Comparison of ENCODE assay signal across 8 mouse cellular contexts in the genomic region with DNA sequence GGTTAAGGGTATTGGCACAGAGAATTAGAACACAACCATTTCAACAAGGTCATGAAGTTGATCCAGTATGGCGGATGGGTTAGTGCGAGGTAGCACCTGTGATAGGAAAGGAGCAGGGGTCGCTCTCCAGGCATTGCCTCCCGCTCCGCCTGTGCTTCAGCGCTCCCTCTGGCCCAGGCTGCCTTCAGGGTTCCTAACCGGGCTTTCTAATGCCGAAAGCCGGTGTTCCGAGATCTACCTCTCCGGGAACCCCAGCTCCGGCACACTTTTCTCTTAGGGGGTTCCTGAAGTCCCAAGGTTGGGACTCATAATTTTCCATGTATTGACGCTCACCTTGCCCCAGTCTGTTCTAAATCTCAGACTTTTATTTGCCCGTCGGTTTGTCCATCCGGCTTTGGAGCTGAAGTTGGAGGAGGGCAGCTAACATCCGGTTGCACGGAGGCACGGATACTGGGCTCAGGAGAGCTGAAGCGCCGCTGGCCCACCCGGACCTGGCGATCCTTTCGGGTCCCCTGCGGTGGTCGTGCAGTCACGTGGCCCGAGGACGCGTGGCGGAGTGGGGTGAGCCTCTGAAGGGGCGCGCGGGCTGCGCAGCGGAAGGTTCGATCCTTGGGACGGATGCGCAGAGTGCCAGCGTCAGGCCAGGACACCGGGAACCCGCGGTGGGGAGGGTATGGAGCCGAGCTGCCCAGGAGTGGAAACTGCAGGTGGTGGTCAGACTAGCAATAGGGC. TPM values are rescaled to one million over a fixed set of nuclear protein-coding genes. Genes with fewer than 3 reads are reported as not detected.
A peak's percentile ranks its signal among the peaks of the same experiment; 100 is the strongest.
DNase-seq lines count a peak whose midpoint lies in the region; ATAC-seq lines count a peak whose summit lies in the region.

Gene Ccdc125 (plus strand): TSS at position 427 of the 732 bp plus-strand sequence.

- DNase-seq in B cell, adult 2 months, result peak; percentile 46 to 50
- DNase-seq in ZHBTc4 (ENCODE audit: low read depth, low spot score), result peak; percentile 66
- peak; percentile 40 for DNase-seq in thymus, postnatal 25 days

- peaks cover 8% of the 10 kb centered on the region; the same call in 1 of the 2 replicates for H3K36me3 ChIP-seq in forebrain, embryonic 16.5 days (ENCODE audit: control insufficient read depth, insufficient read depth)
- H3K36me3 ChIP-seq in intestine, embryonic 15.5 days, result 0 out of 2 replicates have a peak, but pooled peaks cover 5% of the 10 kb centered on the region
- H3K36me3 ChIP-seq in liver, embryonic 16.5 days (ENCODE audit: control insufficient read depth, insufficient read depth), result peaks cover 2% of the 10 kb centered on the region; the same call in 1 of the 2 replicates
- peaks cover 15% of the 10 kb centered on the region for H3K36me3 ChIP-seq in neural tube, embryonic 12.5 days

- under 1% methylated on average over 44 of the region's 44 CpGs for WGBS in forebrain, embryonic 16.5 days
- WGBS in intestine, embryonic 15.5 days, result under 1% methylated on average over 44 of the region's 44 CpGs
- under 1% methylated on average over 44 of the region's 44 CpGs for WGBS in liver, embryonic 16.5 days (ENCODE audit: insufficient replicate concordance)
- 1% methylated on average over 44 of the region's 44 CpGs for WGBS in neural tube, embryonic 12.5 days

- H3K4me3 ChIP-seq in forebrain, embryonic 16.5 days (replicated peaks; ENCODE audit: low read length), result peak within 1 kb of the TSS; percentile 54
- peak within 1 kb of the TSS; percentile 60 for H3K4me3 ChIP-seq in intestine, embryonic 15.5 days (replicated peaks)
- peak within 1 kb of the TSS; percentile 66 for H3K4me3 ChIP-seq in liver, embryonic 16.5 days (ENCODE audit: low read depth, low read length)
- H3K4me3 ChIP-seq in neural tube, embryonic 12.5 days, result peak within 1 kb of the TSS; percentile 49

- peak; percentile 69 for ATAC-seq in forebrain, embryonic 16.5 days
- ATAC-seq in intestine, embryonic 15.5 days, result peak; percentile 86
- ATAC-seq in liver, embryonic 16.5 days (ENCODE audit: low read depth), result peak; percentile 61
- peak; percentile 68 for ATAC-seq in neural tube, embryonic 12.5 days (ENCODE audit: low FRiP score, low read depth)
- no peak; the same call in 1 of the 2 replicates for ATAC-seq in erythroid progenitor cell, adult 5-6 weeks (replicated peaks; ENCODE audit: low FRiP score, poor library complexity, severe bottlenecking)

- H3K27ac ChIP-seq in forebrain, embryonic 16.5 days (ENCODE audit: low read length), result no peak within 1 kb of the TSS
- H3K27ac ChIP-seq in intestine, embryonic 15.5 days, result peak within 1 kb of the TSS; percentile 83
- peak within 1 kb of the TSS; percentile 81 for H3K27ac ChIP-seq in liver, embryonic 16.5 days (ENCODE audit: low read length)
- no peak within 1 kb of the TSS for H3K27ac ChIP-seq in neural tube, embryonic 12.5 days

- H3K4me2 ChIP-seq in forebrain, embryonic 16.5 days (ENCODE audit: low read length), result peak within 1 kb of the TSS; percentile 86
- H3K4me2 ChIP-seq in intestine, embryonic 15.5 days (replicated peaks), result peak within 1 kb of the TSS; percentile 86
- peak within 1 kb of the TSS; percentile 68 for H3K4me2 ChIP-seq in liver, embryonic 16.5 days (ENCODE audit: low read depth, low read length)
- H3K4me2 ChIP-seq in neural tube, embryonic 12.5 days (replicated peaks), result peak within 1 kb of the TSS; percentile 91

- no peaks in the 10 kb centered on the region for H3K27me3 ChIP-seq in forebrain, embryonic 16.5 days (replicated peaks; ENCODE audit: control insufficient read depth, insufficient read depth, low read length)
- H3K27me3 ChIP-seq in intestine, embryonic 15.5 days (replicated peaks), result no peaks in the 10 kb centered on the region
- H3K27me3 ChIP-seq in liver, embryonic 16.5 days (ENCODE audit: control insufficient read depth, insufficient read depth, low read depth, low read length), result 0 out of 2 replicates have a peak, but pooled peaks cover 3% of the 10 kb centered on the region
- peaks cover 4% of the 10 kb centered on the region; the same call in 1 of the 2 replicates for H3K27me3 ChIP-seq in neural tube, embryonic 12.5 days (replicated peaks)

- 0 out of 2 replicates have a peak, but pooled peaks cover 2% of the 10 kb centered on the region for H3K9me3 ChIP-seq in forebrain, embryonic 16.5 days (ENCODE audit: control insufficient read depth, low read length)
- no peaks in the 10 kb centered on the region for H3K9me3 ChIP-seq in intestine, embryonic 15.5 days
- H3K9me3 ChIP-seq in liver, embryonic 16.5 days (replicated peaks; ENCODE audit: control insufficient read depth, low read length), result 0 out of 2 replicates have a peak, but pooled peaks cover 2% of the 10 kb centered on the region
- no peaks in the 10 kb centered on the region for H3K9me3 ChIP-seq in neural tube, embryonic 12.5 days

- peaks cover 11% of the 10 kb centered on the region for H3K4me1 ChIP-seq in forebrain, embryonic 16.5 days (replicated peaks; ENCODE audit: control insufficient read depth, insufficient read depth, low read length)
- 0 out of 2 replicates have a peak, but pooled peaks cover 3% of the 10 kb centered on the region for H3K4me1 ChIP-seq in intestine, embryonic 15.5 days (replicated peaks)
- peaks cover 4% of the 10 kb centered on the region; the same call in 1 of the 2 replicates for H3K4me1 ChIP-seq in liver, embryonic 16.5 days (ENCODE audit: control insufficient read depth, low read depth, low read length)
- no peaks in the 10 kb centered on the region for H3K4me1 ChIP-seq in neural tube, embryonic 12.5 days

- H3K9ac ChIP-seq in forebrain, embryonic 16.5 days (replicated peaks; ENCODE audit: low read depth, low read length), result peak within 1 kb of the TSS; percentile 61
- peak within 1 kb of the TSS; percentile 76 for H3K9ac ChIP-seq in intestine, embryonic 15.5 days
- peak within 1 kb of the TSS; percentile 72 for H3K9ac ChIP-seq in liver, embryonic 16.5 days (ENCODE audit: low read depth, low read length)
- peak within 1 kb of the TSS; percentile 66 for H3K9ac ChIP-seq in neural tube, embryonic 12.5 days

RNA-seq across cellular contexts. Expression of gene Ccdc125, which starts in this region (rescaled TPM):
- 1.2 and 1.4 TPM in 2 replicates for polyA plus RNA-seq in forebrain, embryonic 16.5 days (2015; fragmentation: Nextera tagmentation; extraction: Ambion mirVana)
- 6.9 and 7.3 TPM in 2 replicates for polyA plus RNA-seq in intestine, embryonic 15.5 days (2015; fragmentation: Nextera tagmentation; extraction: Ambion mirVana)
- 6.0 and 6.3 TPM in 2 replicates for polyA plus RNA-seq in liver, embryonic 16.5 days (2015; fragmentation: Nextera tagmentation; extraction: Ambion mirVana)
- polyA plus RNA-seq in neural tube, embryonic 12.5 days (2016; fragmentation: Nextera tagmentation; extraction: Ambion mirVana), result 2.0 and 2.3 TPM in 2 replicates
- total RNA-seq in erythroid progenitor cell, adult 5-6 weeks (2015; ENCODE audit: low replicate concordance), result 0.42 and 6.5 TPM in 2 replicates
- total RNA-seq in erythroid progenitor cell, adult 5-6 weeks (2017; ENCODE audit: low replicate concordance), result 4.7 and 8.2 TPM in 2 replicates

Comparison
In these comparisons a context has a peak if more than half of its experiments do, and no peak if none do; other contexts are left out.
1. H3K27ac ChIP-seq: peak in intestine, embryonic 15.5 days (single experiment) and liver, embryonic 16.5 days (single experiment); none in forebrain, embryonic 16.5 days (single experiment) and neural tube, embryonic 12.5 days (single experiment).
2. Peak in every context shown above with its lines, with median percentiles within 50 percentile points of each other: DNase-seq, H3K4me2 ChIP-seq, H3K4me3 ChIP-seq and H3K9ac ChIP-seq.